Mouse (Mus musculus): Measurements from ENCODE around the gene Rassf7. TPM values are rescaled to one million over a fixed set of nuclear protein-coding genes. Genes with fewer than 3 reads are reported as not detected.

Rassf7 gene
- polyA plus RNA-seq, 1 experiment from 2014 or later = 27.2 TPM

GRCm38 (mm10) chr7:141216894-141217293, 1.2 kb downstream of the Rassf7 start:
- H3K27ac ChIP-seq (replicated peaks; ENCODE audit: low read depth, low read length) = no peak overlapping the region
- ATAC-seq (ENCODE audit: low FRiP score, low TSS enrichment) = no peak
- H3K36me3 ChIP-seq (ENCODE audit: control insufficient read depth, insufficient read depth, low read length) = 0 out of 2 replicates have a peak, but pooled peaks cover 5% of the 10 kb centered on the region
- H3K9ac ChIP-seq (replicated peaks; ENCODE audit: low read length) = peak overlapping the region; percentile 61; the same call in 1 of the 2 replicates
- peak overlapping the region; percentile 66; the same call in 1 of the 2 replicates for H3K4me3 ChIP-seq (replicated peaks; ENCODE audit: low read depth, low read length)
- no peaks in the 10 kb centered on the region for H3K27me3 ChIP-seq (ENCODE audit: control insufficient read depth, insufficient read depth, low read length)
- DNase-seq = no peak
- H3K9me3 ChIP-seq (ENCODE audit: control insufficient read depth, low read length) = no peaks in the 10 kb centered on the region
- H3K4me1 ChIP-seq (ENCODE audit: control insufficient read depth, insufficient read depth, low read length) = peaks cover 18% of the 10 kb centered on the region
- WGBS = 89% methylated on average over 11 of the region's 11 CpGs
- peak overlapping the region; percentile 95 for H3K4me2 ChIP-seq (ENCODE audit: low read length)

DNA sequence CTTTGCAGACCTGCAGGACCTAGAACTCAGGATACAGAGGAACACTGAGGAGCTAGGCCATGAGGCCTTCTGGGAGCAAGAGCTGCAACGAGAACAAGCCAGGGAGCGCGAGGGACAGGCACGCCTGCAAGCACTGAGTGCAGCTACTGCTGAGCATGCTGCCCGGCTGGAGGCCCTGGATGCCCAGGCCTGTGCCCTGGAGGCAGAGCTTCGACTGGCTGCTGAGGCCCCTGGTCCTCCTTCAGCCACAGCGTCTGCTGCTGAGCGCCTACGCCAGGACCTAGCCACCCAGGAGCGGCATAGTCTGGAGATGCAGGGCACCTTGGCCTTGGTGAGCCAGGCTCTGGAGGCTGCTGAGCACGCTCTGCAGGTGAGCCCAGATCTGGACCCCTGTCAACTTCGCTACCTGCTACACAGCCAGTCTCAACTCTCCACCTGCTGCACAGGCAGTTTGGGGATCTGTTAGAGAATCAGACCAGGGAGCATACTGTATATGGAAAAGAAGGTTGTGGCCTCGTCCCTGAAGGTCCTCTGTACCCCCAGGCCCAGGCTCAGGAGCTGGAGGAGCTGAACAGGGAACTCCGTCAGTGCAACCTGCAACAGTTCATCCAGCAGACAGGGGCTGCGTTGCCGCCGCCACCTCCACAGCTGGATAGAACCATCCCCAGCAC, 1.8 kb downstream of the Rassf7 start:
- ATAC-seq (ENCODE audit: low FRiP score, low TSS enrichment) (no peak), DNase-seq (no peak)
- Histone ChIP-seq H3K4me2 (ENCODE audit: low read length) (no peak overlapping the region), H3K9me3 (ENCODE audit: control insufficient read depth, low read length) (no peaks in the 10 kb centered on the region), H3K27me3 (ENCODE audit: control insufficient read depth, insufficient read depth, low read length) (no peaks in the 10 kb centered on the region), H3K4me1 (ENCODE audit: control insufficient read depth, insufficient read depth, low read length) (peaks cover 23% of the 10 kb centered on the region), H3K9ac (replicated peaks; ENCODE audit: low read length) (no peak overlapping the region), H3K36me3 (ENCODE audit: control insufficient read depth, insufficient read depth, low read length) (0 out of 2 replicates have a peak, but pooled peaks cover 5% of the 10 kb centered on the region), H3K4me3 (replicated peaks; ENCODE audit: low read depth, low read length) (no peak overlapping the region), H3K27ac (replicated peaks; ENCODE audit: low read depth, low read length) (no peak overlapping the region)
- WGBS = 91% methylated on average over 17 of the region's 17 CpGs

DNA sequence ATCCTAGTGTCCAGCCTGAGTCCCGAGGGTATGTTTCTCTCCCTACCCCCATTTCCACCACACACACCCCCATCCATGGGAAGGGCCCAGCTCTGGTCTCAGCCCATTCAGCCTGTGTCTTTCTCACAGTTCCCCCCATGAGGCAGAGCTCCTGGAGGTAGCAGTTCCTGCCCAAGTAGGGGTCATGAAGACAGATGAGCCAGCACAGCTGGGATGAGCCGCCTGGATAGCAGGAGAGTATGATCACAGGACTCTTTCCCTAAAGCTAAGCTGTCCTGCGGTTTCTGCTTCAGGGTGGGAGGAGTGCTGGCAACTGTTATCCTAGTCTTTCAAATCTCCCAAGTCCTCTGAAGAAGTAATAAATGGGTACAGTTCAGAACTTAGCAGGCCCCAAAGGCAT, 2.5 kb downstream of the Rassf7 start:
- Histone ChIP-seq H3K4me1 (ENCODE audit: control insufficient read depth, insufficient read depth, low read length) (peaks cover 28% of the 10 kb centered on the region), H3K9ac (replicated peaks; ENCODE audit: low read length) (no peak overlapping the region), H3K36me3 (ENCODE audit: control insufficient read depth, insufficient read depth, low read length) (0 out of 2 replicates have a peak, but pooled peaks cover 5% of the 10 kb centered on the region), H3K27ac (replicated peaks; ENCODE audit: low read depth, low read length) (no peak overlapping the region), H3K9me3 (ENCODE audit: control insufficient read depth, low read length) (no peaks in the 10 kb centered on the region), H3K27me3 (ENCODE audit: control insufficient read depth, insufficient read depth, low read length) (no peaks in the 10 kb centered on the region), H3K4me2 (ENCODE audit: low read length) (no peak overlapping the region), H3K4me3 (replicated peaks; ENCODE audit: low read depth, low read length) (no peak overlapping the region)
- DNase-seq = no peak
- 89% methylated on average over 3 of the region's 3 CpGs for WGBS
- no peak for ATAC-seq (ENCODE audit: low FRiP score, low TSS enrichment)

GRCm38 (mm10) chr7:141218557-141219133, 3.0 kb downstream of the Rassf7 start:
- Histone ChIP-seq H3K9ac (replicated peaks; ENCODE audit: low read length) (no peak overlapping the region), H3K4me2 (ENCODE audit: low read length) (no peak overlapping the region), H3K4me3 (replicated peaks; ENCODE audit: low read depth, low read length) (no peak overlapping the region), H3K27ac (replicated peaks; ENCODE audit: low read depth, low read length) (no peak overlapping the region), H3K36me3 (ENCODE audit: control insufficient read depth, insufficient read depth, low read length) (0 out of 2 replicates have a peak, but pooled peaks cover 5% of the 10 kb centered on the region), H3K27me3 (ENCODE audit: control insufficient read depth, insufficient read depth, low read length) (no peaks in the 10 kb centered on the region), H3K9me3 (ENCODE audit: control insufficient read depth, low read length) (no peaks in the 10 kb centered on the region), H3K4me1 (ENCODE audit: control insufficient read depth, insufficient read depth, low read length) (peaks cover 28% of the 10 kb centered on the region)
- DNase-seq (no peak), ATAC-seq (ENCODE audit: low FRiP score, low TSS enrichment) (no peak)
- WGBS = 93% methylated on average over 5 of the region's 5 CpGs

- H3K9ac ChIP-seq (replicated peaks; ENCODE audit: low read length) = no peak overlapping the region
- H3K27ac ChIP-seq (replicated peaks; ENCODE audit: low read depth, low read length) = no peak overlapping the region
- WGBS = 100% methylated on average over 1 of the region's 1 CpGs
- DNase-seq (no peak), ATAC-seq (ENCODE audit: low FRiP score, low TSS enrichment) (no peak)
- no peak overlapping the region for H3K4me2 ChIP-seq (ENCODE audit: low read length)
- H3K4me1 ChIP-seq (ENCODE audit: control insufficient read depth, insufficient read depth, low read length) = peaks cover 27% of the 10 kb centered on the region
- H3K36me3 ChIP-seq (ENCODE audit: control insufficient read depth, insufficient read depth, low read length) = 0 out of 2 replicates have a peak, but pooled peaks cover 5% of the 10 kb centered on the region
- H3K4me3 ChIP-seq (replicated peaks; ENCODE audit: low read depth, low read length) = no peak overlapping the region
- H3K27me3 ChIP-seq (ENCODE audit: control insufficient read depth, insufficient read depth, low read length) = no peaks in the 10 kb centered on the region
- H3K9me3 ChIP-seq (ENCODE audit: control insufficient read depth, low read length) = no peaks in the 10 kb centered on the region
Measured at GRCm38 (mm10) chr7:141219558-141220099, 4.0 kb downstream of the Rassf7 start.

DNA sequence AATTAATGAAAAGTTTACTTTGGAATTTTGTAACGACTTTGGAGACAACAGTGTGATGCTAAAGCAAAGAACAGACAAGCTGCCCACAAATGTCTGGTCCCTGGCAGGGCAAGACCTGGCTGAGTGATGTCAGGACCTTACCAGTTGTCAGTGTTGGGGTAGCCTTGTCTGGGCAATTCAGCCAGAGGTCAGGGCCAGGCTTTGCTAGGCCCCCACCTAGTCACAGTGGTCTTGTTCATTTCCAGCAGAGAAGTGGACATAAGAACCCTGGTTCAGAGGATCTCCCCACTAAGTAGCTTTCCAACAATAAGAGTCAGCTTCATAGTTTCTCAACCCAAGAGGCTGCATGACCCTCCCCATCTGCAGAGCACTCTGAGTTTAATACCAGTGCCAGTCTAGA, 4.7 kb downstream of the Rassf7 start:
- no peak overlapping the region for H3K4me2 ChIP-seq (ENCODE audit: low read length)
- H3K27me3 ChIP-seq (ENCODE audit: control insufficient read depth, insufficient read depth, low read length) = no peaks in the 10 kb centered on the region
- 0 out of 2 replicates have a peak, but pooled peaks cover 5% of the 10 kb centered on the region for H3K36me3 ChIP-seq (ENCODE audit: control insufficient read depth, insufficient read depth, low read length)
- WGBS = 84% methylated on average over 1 of the region's 1 CpGs
- no peak overlapping the region for H3K9ac ChIP-seq (replicated peaks; ENCODE audit: low read length)
- no peaks in the 10 kb centered on the region for H3K9me3 ChIP-seq (ENCODE audit: control insufficient read depth, low read length)
- H3K27ac ChIP-seq (replicated peaks; ENCODE audit: low read depth, low read length) = no peak overlapping the region
- H3K4me1 ChIP-seq (ENCODE audit: control insufficient read depth, insufficient read depth, low read length) = peaks cover 21% of the 10 kb centered on the region
- DNase-seq (no peak), ATAC-seq (ENCODE audit: low FRiP score, low TSS enrichment) (no peak)
- H3K4me3 ChIP-seq (replicated peaks; ENCODE audit: low read depth, low read length) = no peak overlapping the region

GRCm38 (mm10) chr7:141221249-141222125, 5.8 kb downstream of the Rassf7 start:
- Histone ChIP-seq H3K4me1 (ENCODE audit: control insufficient read depth, insufficient read depth, low read length) (peaks cover 17% of the 10 kb centered on the region), H3K9me3 (ENCODE audit: control insufficient read depth, low read length) (no peaks in the 10 kb centered on the region), H3K36me3 (ENCODE audit: control insufficient read depth, insufficient read depth, low read length) (0 out of 2 replicates have a peak, but pooled peaks cover 5% of the 10 kb centered on the region), H3K4me3 (replicated peaks; ENCODE audit: low read depth, low read length) (peak overlapping the region; percentile 33), H3K27me3 (ENCODE audit: control insufficient read depth, insufficient read depth, low read length) (no peaks in the 10 kb centered on the region), H3K4me2 (ENCODE audit: low read length) (peak overlapping the region; percentile 69), H3K9ac (replicated peaks; ENCODE audit: low read length) (peak overlapping the region; percentile 48), H3K27ac (replicated peaks; ENCODE audit: low read depth, low read length) (peak overlapping the region; percentile 78)
- DNase-seq = peak; percentile 98
- ATAC-seq (ENCODE audit: low FRiP score, low TSS enrichment) = peak; percentile 97
- WGBS = 2% methylated on average over 44 of the region's 44 CpGs

- 0 out of 2 replicates have a peak, but pooled peaks cover 5% of the 10 kb centered on the region for H3K36me3 ChIP-seq (ENCODE audit: control insufficient read depth, insufficient read depth, low read length)
- H3K27ac ChIP-seq (replicated peaks; ENCODE audit: low read depth, low read length) = peak overlapping the region; percentile 78
- H3K27me3 ChIP-seq (ENCODE audit: control insufficient read depth, insufficient read depth, low read length) = no peaks in the 10 kb centered on the region
- no peak; the same call in 1 of the 2 replicates for ATAC-seq (ENCODE audit: low FRiP score, low TSS enrichment)
- 4% methylated on average over 8 of the region's 8 CpGs for WGBS
- H3K4me3 ChIP-seq (replicated peaks; ENCODE audit: low read depth, low read length) = peak overlapping the region; percentile 33
- no peak for DNase-seq
- H3K4me1 ChIP-seq (ENCODE audit: control insufficient read depth, insufficient read depth, low read length) = peaks cover 15% of the 10 kb centered on the region
- peak overlapping the region; percentile 48 for H3K9ac ChIP-seq (replicated peaks; ENCODE audit: low read length)
- H3K9me3 ChIP-seq (ENCODE audit: control insufficient read depth, low read length) = no peaks in the 10 kb centered on the region
- peak overlapping the region; percentile 69 for H3K4me2 ChIP-seq (ENCODE audit: low read length)
Measured at GRCm38 (mm10) chr7:141222126-141222467, 6.4 kb downstream of the Rassf7 start.

Measured in midbrain, embryonic 14.5 days (tissue).